Mouse (Mus musculus) megakaryocyte-erythroid progenitor cell, adult 5 weeks (primary cell): ENCODE measurements around the gene Olfr551. TPM values are rescaled to one million over a fixed set of nuclear protein-coding genes. Genes with fewer than 3 reads are reported as not detected.

Source experiments
- polyA plus RNA-seq: library from polyadenylated mRNA; stranded (reverse); fragments of >175 nt; gene quantifications from 2 replicates; pipeline ENCODE4 v1.2.3, GENCODE M21; 2012

The Olfr551 gene
- 0.04 TPM in 1 of 2 replicates, not detected in the other for polyA plus RNA-seq

GRCm38 (mm10) chr7:102591786-102592185, at the start of gene Olfr551:
TSS of gene Olfr551 (minus strand) at chr7:102591886.

GRCm38 (mm10) chr7:102638132-102638531, 46.4 kb upstream of the Olfr551 start, which contains the start of gene Olfr554:
TSS of gene Olfr554 (plus strand) at chr7:102638432.

GRCm38 (mm10) chr7:102618118-102618517, 26.4 kb upstream of the Olfr551 start, which contains the start of gene Olfr553:
TSS of gene Olfr553 (minus strand) at chr7:102618218.

GRCm38 (mm10) chr7:102597378-102598031, 5.8 kb upstream of the Olfr551 start, which contains the start of gene Olfr552:
TSS of gene Olfr552 (plus strand) at chr7:102597770.

GRCm38 (mm10) chr7:102571142-102571541, 20.5 kb downstream of the Olfr551 start, which contains the start of gene Olfr550:
TSS of gene Olfr550 (plus strand) at chr7:102571442.

GRCm38 (mm10) chr7:102564999-102565997, 26.4 kb downstream of the Olfr551 start, which contains the start of gene Trim21:
TSS of gene Trim21 (minus strand) at chr7:102565486.

GRCm38 (mm10) chr7:102549570-102549969, 42.1 kb downstream of the Olfr551 start, which contains the start of gene Olfr549:
TSS of gene Olfr549 (plus strand) at chr7:102549870.

GRCm38 (mm10) chr7:102540596-102540995, 51.1 kb downstream of the Olfr551 start, which contains the start of gene Olfr548-ps1:
TSS of gene Olfr548-ps1 (plus strand) at chr7:102540896.

GRCm38 (mm10) chr7:102534449-102534848, 57.2 kb downstream of the Olfr551 start, which contains the start of gene Olfr547:
TSS of gene Olfr547 (plus strand) at chr7:102534749.

Other genes starting within 250 kb of the Olfr551 start
- 32.2 and 50.2 TPM in 2 replicates for gene Rrm1, start 150.2 kb downstream of the Olfr551 start, polyA plus RNA-seq
- not detected in 2 replicates for gene Olfr543, start 110.2 kb downstream of the Olfr551 start, polyA plus RNA-seq
- gene Olfr544, start 103.6 kb downstream of the Olfr551 start, polyA plus RNA-seq = not detected in 2 replicates
- not detected in 2 replicates for gene Olfr545, start 92.3 kb downstream of the Olfr551 start, polyA plus RNA-seq
- gene Olfr547, start 57.1 kb downstream of the Olfr551 start, polyA plus RNA-seq = not detected in 2 replicates
- not detected in 2 replicates for gene Olfr548-ps1, start 51.0 kb downstream of the Olfr551 start, polyA plus RNA-seq
- not detected in 2 replicates for gene Olfr549, start 42.0 kb downstream of the Olfr551 start, polyA plus RNA-seq
- 6.4 and 9.6 TPM in 2 replicates for gene Trim21, start 26.4 kb downstream of the Olfr551 start, polyA plus RNA-seq
- gene Olfr550, start 20.4 kb downstream of the Olfr551 start, polyA plus RNA-seq = not detected in 2 replicates
- not detected in 2 replicates for gene Olfr552, start 5.9 kb upstream of the Olfr551 start, polyA plus RNA-seq
- gene Olfr553, start 26.3 kb upstream of the Olfr551 start, polyA plus RNA-seq = not detected in 2 replicates
- gene Olfr554, start 46.5 kb upstream of the Olfr551 start, polyA plus RNA-seq = not detected in 2 replicates
- gene Olfr555, start 66.9 kb upstream of the Olfr551 start, polyA plus RNA-seq = not detected in 2 replicates
- not detected in 2 replicates for gene Olfr556, start 73.0 kb upstream of the Olfr551 start, polyA plus RNA-seq
- 1.6 and 1.8 TPM in 2 replicates for gene Trim68, start 95.4 kb upstream of the Olfr551 start, polyA plus RNA-seq
- gene Olfr557, start 104.0 kb upstream of the Olfr551 start, polyA plus RNA-seq = not detected in 2 replicates
- gene Olfr558, start 110.3 kb upstream of the Olfr551 start, polyA plus RNA-seq = not detected in 2 replicates
- not detected in 2 replicates for gene Olfr33, start 127.2 kb upstream of the Olfr551 start, polyA plus RNA-seq
- not detected in 2 replicates for gene Olfr559, start 135.6 kb upstream of the Olfr551 start, polyA plus RNA-seq
- gene Olfr560, start 167.5 kb upstream of the Olfr551 start, polyA plus RNA-seq = not detected in 2 replicates
- gene Olfr78, start 167.6 kb upstream of the Olfr551 start, polyA plus RNA-seq = 0.01 and 0.03 TPM in 2 replicates
- not detected in 2 replicates for gene Olfr561, start 179.3 kb upstream of the Olfr551 start, polyA plus RNA-seq
- gene Olfr564, start 211.6 kb upstream of the Olfr551 start, polyA plus RNA-seq = not detected in 2 replicates